In the genomic region with DNA sequence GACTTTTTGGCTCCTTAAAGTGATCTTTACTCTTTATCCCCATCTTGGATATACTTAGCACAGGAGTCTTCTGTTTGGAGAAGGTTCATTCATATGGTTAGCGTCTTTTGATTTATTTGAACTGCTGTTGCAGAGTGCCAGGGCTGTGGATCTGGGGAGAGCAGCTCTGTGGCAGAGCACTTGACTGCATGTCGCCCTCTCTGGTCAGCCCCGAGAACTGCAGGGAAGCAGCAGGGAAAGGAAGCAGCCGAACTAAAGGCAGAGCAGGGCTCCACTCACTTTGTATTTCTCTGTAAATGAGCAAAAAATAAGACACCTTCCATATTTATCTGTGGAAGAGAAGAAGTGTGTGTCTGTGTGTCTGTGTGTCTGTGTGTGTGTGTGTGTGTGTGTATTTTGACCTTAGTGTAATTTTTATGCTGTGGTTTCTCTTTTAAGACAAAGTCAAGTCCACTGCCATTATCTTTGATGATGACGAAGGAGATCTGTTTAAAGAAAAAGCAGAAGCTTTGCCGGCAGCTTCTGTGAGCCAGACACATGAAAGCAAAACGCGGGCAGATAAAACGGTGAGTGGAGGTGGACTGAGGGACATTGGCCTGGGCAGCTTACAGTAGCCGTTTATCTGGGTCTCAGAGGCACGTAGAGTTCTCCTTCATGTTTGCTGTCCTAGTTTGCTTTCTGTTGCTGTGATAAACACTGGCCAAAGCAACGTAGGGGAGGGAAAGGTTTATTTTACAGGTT, we compare ENCODE assay signal across 8 mouse cellular contexts. TPM values are rescaled to one million over a fixed set of nuclear protein-coding genes. Genes with fewer than 3 reads are reported as not detected.
A peak's percentile ranks its signal among the peaks of the same experiment; 100 is the strongest.
DNase-seq lines count a peak whose midpoint lies in the region; ATAC-seq and TF ChIP-seq lines count a peak whose summit lies in the region.

No protein-coding gene starts in this region.

- peaks cover 0 to 9% of the 10 kb centered on the region in 2 experiments; a peak in 1 of 4 replicates for H3K4me1 ChIP-seq in CH12.LX (ENCODE audit: control insufficient read depth in 1 of 2, insufficient read depth in 2 of 2)
- no peaks in the 10 kb centered on the region for H3K4me1 ChIP-seq in lung, postnatal 0 days (ENCODE audit: insufficient read depth, low read depth, low read length)

- peak; percentile 82 for ATAC-seq in activated CD4-positive, CD25-positive, alpha-beta regulatory T cell, adult 4 months
- ATAC-seq in common myeloid progenitor, adult 5-6 weeks (replicated peaks; ENCODE audit: low read depth, poor library complexity, severe bottlenecking): peak; percentile 95
- ATAC-seq in lung, postnatal 0 days: peak; percentile 64

- no peak for TF ChIP-seq POLR2A in CH12.LX (IDR thresholded peaks at IDR 0.05; ENCODE audit: low read depth, low read length)

- 59% methylated on average over 12 of the region's 12 CpGs for WGBS in lung, postnatal 0 days

- H3K27ac ChIP-seq in CH12.LX (ENCODE audit: insufficient read depth, low read depth): no peak overlapping the region
- no peak overlapping the region for H3K27ac ChIP-seq in lung, postnatal 0 days (ENCODE audit: low read length)

- dilution Hi-C loops in CH12.LX (cut with MboI; ENCODE audit: extremely low pct_ligation_motif_present, extremely low pct_unique_long_range_greater_than_20kb, low sequenced_read_pairs): no loop called here

- H3K36me3 ChIP-seq in CH12.LX (replicated peaks in 1 of 2; ENCODE audit: control insufficient read depth in 1 of 2, insufficient read depth in 1 of 2, low read length in 1 of 2): peaks cover 48 to 85% of the 10 kb centered on the region in 2 experiments
- peaks cover 35% of the 10 kb centered on the region for H3K36me3 ChIP-seq in lung, postnatal 0 days (ENCODE audit: insufficient read depth, low read length)

- peak; percentile 77 to 94 for TF ChIP-seq CTCF in CH12.LX (conservative IDR thresholded peaks at IDR 0.05 in 1 of 2, IDR thresholded peaks at IDR 0.05 in 1 of 2; ENCODE audit: low read depth in 2 of 2, low read length in 2 of 2)
- peak; percentile 91 for TF ChIP-seq CTCF in lung, postnatal 0 days (IDR thresholded peaks at IDR 0.05)

- in situ Hi-C loops in CH12.LX (cut with MboI; ENCODE audit: low pct_ligation_motif_present, low pct_unique_long_range_greater_than_20kb, low sequenced_read_pairs): no loop called here

- H3K27me3 ChIP-seq in CH12.LX (replicated peaks): no peaks in the 10 kb centered on the region
- no peaks in the 10 kb centered on the region for H3K27me3 ChIP-seq in lung, postnatal 0 days (replicated peaks; ENCODE audit: insufficient read depth, low read length)

- no peak for TF ChIP-seq EP300 in CH12.LX (IDR thresholded peaks at IDR 0.05; ENCODE audit: low read length)
- no peak for TF ChIP-seq EP300 in lung, postnatal 0 days (IDR thresholded peaks at IDR 0.05)

- no peak overlapping the region for H3K4me3 ChIP-seq in CH12.LX (replicated peaks in 1 of 3; ENCODE audit: low read depth in 2 of 3, low read length in 2 of 3, poor library complexity in 1 of 3)
- H3K4me3 ChIP-seq in lung, postnatal 0 days (ENCODE audit: low read depth, low read length): no peak overlapping the region

- no peak overlapping the region for H3K9ac ChIP-seq in CH12.LX (ENCODE audit: insufficient read depth, low read depth)
- no peak overlapping the region for H3K9ac ChIP-seq in lung, postnatal 0 days (replicated peaks; ENCODE audit: low read depth)

- no peaks in the 10 kb centered on the region for H3K79me2 ChIP-seq in CH12.LX (replicated peaks; ENCODE audit: control insufficient read depth, extremely low read depth, insufficient read depth, poor library complexity, severe bottlenecking)

- no peak overlapping the region for H3K4me2 ChIP-seq in CH12.LX (ENCODE audit: insufficient read depth, low read depth, poor library complexity, severe bottlenecking)
- H3K4me2 ChIP-seq in lung, postnatal 0 days (replicated peaks; ENCODE audit: low read depth, low read length): no peak overlapping the region

- H3K9me3 ChIP-seq in CH12.LX (replicated peaks; ENCODE audit: low read length): no peaks in the 10 kb centered on the region
- H3K9me3 ChIP-seq in lung, postnatal 0 days (ENCODE audit: low read length): no peaks in the 10 kb centered on the region

- TF ChIP-seq RAD21 in CH12.LX (IDR thresholded peaks at IDR 0.05; ENCODE audit: low read depth, low read length): peak; percentile 45

- peak; percentile 63 for DNase-seq in CH12.LX (ENCODE audit: extremely low read depth)
- peak; percentile 27 to 65 for DNase-seq in gastrocnemius, postnatal 4 days (ENCODE audit: low spot score in 2 of 2)
- peak; percentile 63 for DNase-seq in layer of hippocampus, adult 9-10 months (ENCODE audit: low spot score)
- peak; percentile 79 for DNase-seq in lung, postnatal 0 days (ENCODE audit: low spot score)
- peak; percentile 76 for DNase-seq in right cerebral cortex, postnatal 14 days
- peak; percentile 47 for DNase-seq in yolk sac, embryonic 10.5 days (ENCODE audit: low spot score)

TF ChIP-seq in CH12.LX, 34 proteins besides CTCF, POLR2A, EP300 and RAD21:
- TF ChIP-seq SMC3 (IDR thresholded peaks at IDR 0.05; ENCODE audit: low read depth, low read length) (peak; percentile 51), GABPA (IDR thresholded peaks at IDR 0.05; ENCODE audit: insufficient replicate concordance, low read depth, low read length) (no peak), BHLHE40 (IDR thresholded peaks at IDR 0.05; ENCODE audit: low read depth, low read length) (0 out of 2 replicates have a peak, but pooled peaks have one; percentile 9), NRF1 (IDR thresholded peaks at IDR 0.05; ENCODE audit: low read depth, low read length) (peak; percentile 29; the same call in 1 of the 2 replicates), IRF4 (IDR thresholded peaks at IDR 0.05; ENCODE audit: low read depth, low read length) (0 out of 2 replicates have a peak, but pooled peaks have one; percentile 16)

RNA-seq across cellular contexts. Expression of a gene that starts 21.1 kb away (rescaled TPM):
- total RNA-seq in CH12.LX (2012; rRNA removed): 37.4 and 39.6 TPM in 2 replicates
- total RNA-seq in CH12.LX (2014; rRNA removed): 37.3 and 42.6 TPM in 2 replicates
- 51.7 and 59.3 TPM in 2 replicates for polyA plus RNA-seq in CH12.LX (2012; ENCODE audit: insufficient read length, low read depth)
- 10 to 100 TPM; 42.7 to 48.4 TPM for polyA plus RNA-seq in activated CD4-positive, CD25-positive, alpha-beta regulatory T cell, adult 4 months (2017; shearing (Covaris generic))
- total RNA-seq in common myeloid progenitor, adult 5-6 weeks (2017): 41.5 and 61.2 TPM in 2 replicates
- 10 to 100 TPM; 38.4 to 40.1 TPM for total RNA-seq in gastrocnemius, postnatal 4 days (2021)
- polyA plus RNA-seq in lung, postnatal 0 days (2015; fragmentation: Nextera tagmentation; extraction: Ambion mirVana): 36.9 and 38.7 TPM in 2 replicates

RNA-seq across cellular contexts. Expression of a gene that starts 35.1 kb away (rescaled TPM):
- total RNA-seq in CH12.LX (2012; rRNA removed) (3.0 and 3.1 TPM in 2 replicates), CH12.LX (2014; rRNA removed) (2.2 and 2.7 TPM in 2 replicates)
- 3.8 and 4.4 TPM in 2 replicates for polyA plus RNA-seq in CH12.LX (2012; ENCODE audit: insufficient read length, low read depth)
- polyA plus RNA-seq in activated CD4-positive, CD25-positive, alpha-beta regulatory T cell, adult 4 months (2017; shearing (Covaris generic)): 1 to 10 TPM; 1.9 to 2.4 TPM
- total RNA-seq in common myeloid progenitor, adult 5-6 weeks (2017): 18.5 and 25.0 TPM in 2 replicates
- 1 to 10 TPM; 3.9 to 4.7 TPM for total RNA-seq in gastrocnemius, postnatal 4 days (2021)
- polyA plus RNA-seq in lung, postnatal 0 days (2015; fragmentation: Nextera tagmentation; extraction: Ambion mirVana): 2.9 and 3.1 TPM in 2 replicates

RNA-seq across cellular contexts. Expression of a gene that starts 35.7 kb away (rescaled TPM):
- total RNA-seq in CH12.LX (2012; rRNA removed) (52.6 and 60.8 TPM in 2 replicates), CH12.LX (2014; rRNA removed) (3.6 and 3.9 TPM in 2 replicates)
- polyA plus RNA-seq in CH12.LX (2012; ENCODE audit: insufficient read length, low read depth): 3.7 TPM in 2 replicates
- 10 to 100 TPM; 19.3 to 22.7 TPM for polyA plus RNA-seq in activated CD4-positive, CD25-positive, alpha-beta regulatory T cell, adult 4 months (2017; shearing (Covaris generic))
- total RNA-seq in common myeloid progenitor, adult 5-6 weeks (2017): 9.5 and 12.2 TPM in 2 replicates
- 10 to 100 TPM; 28.1 to 32.1 TPM for total RNA-seq in gastrocnemius, postnatal 4 days (2021)
- 9.1 and 9.9 TPM in 2 replicates for polyA plus RNA-seq in lung, postnatal 0 days (2015; fragmentation: Nextera tagmentation; extraction: Ambion mirVana)
